Mouse (Mus musculus): Measurements from ENCODE around the gene Lhfp.

GRCm38 (mm10) chr3:53227866-53228265 is 186.5 kb downstream of the Lhfp start:
- TF ChIP-seq CTCF (IDR thresholded peaks at IDR 0.05; ENCODE audit: control insufficient read depth, insufficient read depth, insufficient replicate concordance, low read depth, low read length) (no peak), POLR2A (IDR thresholded peaks at IDR 0.05; ENCODE audit: control insufficient read depth, low read depth, low read length) (no peak)

All from testis, adult 2 months (tissue).